In the genomic region with DNA sequence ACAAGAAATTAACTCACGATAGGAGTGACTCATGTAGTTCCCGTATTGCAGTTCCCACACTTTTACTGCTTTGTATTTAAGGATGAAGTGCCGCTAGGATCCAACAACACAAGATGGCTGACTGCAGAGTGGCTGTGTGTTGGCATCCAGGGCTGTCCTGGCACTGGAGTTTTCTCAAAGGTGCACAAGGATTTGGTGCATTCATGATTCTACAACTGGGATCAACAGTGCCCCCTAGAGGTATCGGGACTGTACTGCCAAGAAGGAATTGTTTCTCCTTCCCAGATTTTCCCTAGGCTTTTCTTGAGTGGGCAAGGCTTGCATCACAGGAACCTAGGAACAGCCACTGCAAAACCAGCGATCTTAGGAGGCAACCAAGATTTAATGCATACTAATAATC, we compare ENCODE assay signal across 8 mouse cellular contexts.
A peak's percentile ranks its signal among the peaks of the same experiment; 100 is the strongest.
DNase-seq lines count a peak whose midpoint lies in the region; ATAC-seq and TF ChIP-seq lines count a peak whose summit lies in the region.

No protein-coding gene starts in this region.

- H3K36me3 ChIP-seq in lung, postnatal 0 days (ENCODE audit: insufficient read depth, low read length) = no peaks in the 10 kb centered on the region

- no peaks in the 10 kb centered on the region for H3K9me3 ChIP-seq in lung, postnatal 0 days (ENCODE audit: low read length)

- DNase-seq in cerebellum, adult 18-20 months = peak; percentile 10 to 16
- no peak for DNase-seq in cerebellum, adult 11-12 months
- DNase-seq in ovary, postnatal 14 days (ENCODE audit: low spot score) = peak; percentile 13
- DNase-seq in ovary, adult 18-20 months (ENCODE audit: low spot score) = no peak
- peak; percentile 85 for DNase-seq in embryo, embryonic 10.5 days (ENCODE audit: low spot score)
- peak; percentile 47 to 48 for DNase-seq in kidney, postnatal 25 days
- peak; percentile 31 for DNase-seq in lung, postnatal 0 days (ENCODE audit: low spot score)
- DNase-seq in testis, postnatal 14 days (ENCODE audit: low spot score) = peak; percentile 40

- ATAC-seq in lung, postnatal 0 days = no peak

- WGBS in lung, postnatal 0 days = 52% methylated on average over 5 of the region's 5 CpGs

- H3K27me3 ChIP-seq in lung, postnatal 0 days (replicated peaks; ENCODE audit: insufficient read depth, low read length) = no peaks in the 10 kb centered on the region

- H3K9ac ChIP-seq in lung, postnatal 0 days (replicated peaks; ENCODE audit: low read depth) = no peak overlapping the region

- H3K4me1 ChIP-seq in lung, postnatal 0 days (ENCODE audit: insufficient read depth, low read depth, low read length) = no peaks in the 10 kb centered on the region

- no peak overlapping the region for H3K4me2 ChIP-seq in lung, postnatal 0 days (replicated peaks; ENCODE audit: low read depth, low read length)

- no peak overlapping the region for H3K4me3 ChIP-seq in lung, postnatal 0 days (ENCODE audit: low read depth, low read length)

- TF ChIP-seq CTCF in lung, postnatal 0 days (IDR thresholded peaks at IDR 0.05) = peak; percentile 69

- no peak for TF ChIP-seq EP300 in lung, postnatal 0 days (IDR thresholded peaks at IDR 0.05)

- H3K27ac ChIP-seq in lung, postnatal 0 days (ENCODE audit: low read length) = no peak overlapping the region

Comparison
In these comparisons a context has a peak if more than half of its experiments do, and no peak if none do; other contexts are left out.
1. DNase-seq: peak in cerebellum, adult 18-20 months (2 of 2), ovary, postnatal 14 days (single experiment), embryo, embryonic 10.5 days (single experiment), kidney, postnatal 25 days (2 of 2), lung, postnatal 0 days (single experiment) and testis, postnatal 14 days (single experiment); none in cerebellum, adult 11-12 months (single experiment) and ovary, adult 18-20 months (single experiment).